Mouse (Mus musculus) liver, embryonic 14.5 days (tissue): ENCODE data around the gene Dbx1.

Experiments used
- CTCF ChIP-seq: IDR thresholded peaks from 2 replicates; pipeline ENCODE4 v1.5.1; 2016; ENCODE audit warnings: antibody characterized with exemption, low read depth, control low read depth
- EP300 ChIP-seq: IDR thresholded peaks from 2 replicates; pipeline ENCODE4 v1.6.1; 2016; ENCODE audit warnings: antibody characterized with exemption, low read depth

GRCm38 (mm10) chr7:49598225-49598624, 38.4 kb downstream of the Dbx1 start:
- TF ChIP-seq CTCF (no peak), EP300 (no peak)
